Comparison of ENCODE assay signal across 8 mouse cellular contexts in genomic region chr4:134914122-134914863, GRCm38 (mm10). TPM values are rescaled to one million over a fixed set of nuclear protein-coding genes. Genes with fewer than 3 reads are reported as not detected.
DNase-seq lines count a peak whose midpoint lies in the region; ATAC-seq and TF ChIP-seq lines count a peak whose summit lies in the region.

No protein-coding gene starts in this region.

- peak overlapping the region; percentile 93 for H3K27ac ChIP-seq in kidney, postnatal 0 days
- peak overlapping the region; percentile 91 for H3K27ac ChIP-seq in hindbrain, embryonic 12.5 days

- no peaks in the 10 kb centered on the region for H3K27me3 ChIP-seq in kidney, postnatal 0 days (ENCODE audit: insufficient read depth, low read length)
- no peaks in the 10 kb centered on the region for H3K27me3 ChIP-seq in hindbrain, embryonic 12.5 days

- no peaks in the 10 kb centered on the region for H3K4me1 ChIP-seq in kidney, postnatal 0 days (replicated peaks; ENCODE audit: insufficient read depth, low read length)
- H3K4me1 ChIP-seq in hindbrain, embryonic 12.5 days = peaks cover 16% of the 10 kb centered on the region

- H3K4me3 ChIP-seq in kidney, postnatal 0 days (replicated peaks; ENCODE audit: low read depth, low read length) = peak overlapping the region; percentile 77
- H3K4me3 ChIP-seq in hindbrain, embryonic 12.5 days = peak overlapping the region; percentile 92

- under 1% methylated on average over 43 of the region's 43 CpGs for WGBS in kidney, postnatal 0 days
- 2% methylated on average over 40 of the region's 43 CpGs for WGBS in hindbrain, embryonic 12.5 days

- H3K9me3 ChIP-seq in kidney, postnatal 0 days (replicated peaks; ENCODE audit: low read length) = no peaks in the 10 kb centered on the region
- no peaks in the 10 kb centered on the region for H3K9me3 ChIP-seq in hindbrain, embryonic 12.5 days (replicated peaks)

- no peak for TF ChIP-seq CTCF in kidney, postnatal 0 days (IDR thresholded peaks at IDR 0.05; ENCODE audit: low read depth)

- peak overlapping the region; percentile 82 for H3K9ac ChIP-seq in kidney, postnatal 0 days (ENCODE audit: low read depth, low read length)
- H3K9ac ChIP-seq in hindbrain, embryonic 12.5 days = peak overlapping the region; percentile 86

- H3K36me3 ChIP-seq in kidney, postnatal 0 days (ENCODE audit: insufficient read depth, low read length) = peaks cover 6% of the 10 kb centered on the region
- peaks cover 17% of the 10 kb centered on the region for H3K36me3 ChIP-seq in hindbrain, embryonic 12.5 days

- ATAC-seq in kidney, postnatal 0 days (replicated peaks; ENCODE audit: low FRiP score, low read depth) = peak; percentile 50; the same call in 1 of the 2 replicates
- peak; percentile 51 for ATAC-seq in hindbrain, embryonic 12.5 days (ENCODE audit: low FRiP score)
- ATAC-seq in megakaryocyte, adult 5-6 weeks (ENCODE audit: poor library complexity, severe bottlenecking) = peak; percentile 68

- H3K4me2 ChIP-seq in kidney, postnatal 0 days (ENCODE audit: low read length) = peak overlapping the region; percentile 63
- peak overlapping the region; percentile 70 for H3K4me2 ChIP-seq in hindbrain, embryonic 12.5 days (replicated peaks)

- DNase-seq in kidney, postnatal 0 days (ENCODE audit: low spot score) = peak; percentile 39
- no peak for DNase-seq in kidney, postnatal 4 days
- peak; percentile 66 for DNase-seq in brain, adult 2 months (ENCODE audit: low read depth, low spot score)
- DNase-seq in urinary bladder, postnatal 14 days (ENCODE audit: low spot score) = no peak
- DNase-seq in cerebellum, postnatal 25 days = no peak
- no peak for DNase-seq in cerebellum, adult 9-10 months

RNA-seq across cellular contexts. Expression of gene Tmem50a, which starts 0.5 kb away (rescaled TPM):
- 169 and 188 TPM in 2 replicates for polyA plus RNA-seq in kidney, postnatal 0 days (2015; fragmentation: Nextera tagmentation; extraction: Ambion mirVana)
- polyA plus RNA-seq in hindbrain, embryonic 12.5 days (2016; fragmentation: Nextera tagmentation; extraction: Ambion mirVana) = 163 and 169 TPM in 2 replicates
- 292 and 323 TPM in 2 replicates for total RNA-seq in megakaryocyte, adult 5-6 weeks (2015)
- total RNA-seq in megakaryocyte, adult 5-6 weeks (2017) = 338 and 378 TPM in 2 replicates

RNA-seq across cellular contexts. Expression of gene Rsrp1, which starts 9.1 kb away (rescaled TPM):
- polyA plus RNA-seq in kidney, postnatal 0 days (2015; fragmentation: Nextera tagmentation; extraction: Ambion mirVana) = 375 and 409 TPM in 2 replicates
- polyA plus RNA-seq in hindbrain, embryonic 12.5 days (2016; fragmentation: Nextera tagmentation; extraction: Ambion mirVana) = 536 and 591 TPM in 2 replicates
- 680 and 693 TPM in 2 replicates for total RNA-seq in megakaryocyte, adult 5-6 weeks (2015)
- 257 and 330 TPM in 2 replicates for total RNA-seq in megakaryocyte, adult 5-6 weeks (2017)

RNA-seq across cellular contexts. Expression of gene Syf2, which starts 16.4 kb away (rescaled TPM):
- 115 and 120 TPM in 2 replicates for polyA plus RNA-seq in kidney, postnatal 0 days (2015; fragmentation: Nextera tagmentation; extraction: Ambion mirVana)
- polyA plus RNA-seq in hindbrain, embryonic 12.5 days (2016; fragmentation: Nextera tagmentation; extraction: Ambion mirVana) = 77.2 and 80.7 TPM in 2 replicates
- total RNA-seq in megakaryocyte, adult 5-6 weeks (2015) = 81.7 and 89.6 TPM in 2 replicates
- total RNA-seq in megakaryocyte, adult 5-6 weeks (2017) = 286 and 343 TPM in 2 replicates

RNA-seq across cellular contexts. Expression of gene Rhd, which starts 50.0 kb away (rescaled TPM):
- 0.32 and 0.40 TPM in 2 replicates for polyA plus RNA-seq in kidney, postnatal 0 days (2015; fragmentation: Nextera tagmentation; extraction: Ambion mirVana)
- 7.9 and 10.1 TPM in 2 replicates for polyA plus RNA-seq in hindbrain, embryonic 12.5 days (2016; fragmentation: Nextera tagmentation; extraction: Ambion mirVana)
- 2.9 and 6.6 TPM in 2 replicates for total RNA-seq in megakaryocyte, adult 5-6 weeks (2015)
- 4.0 and 14.8 TPM in 2 replicates for total RNA-seq in megakaryocyte, adult 5-6 weeks (2017)

Comparison
In these comparisons a context has a peak if more than half of its experiments do, and no peak if none do; other contexts are left out.
1. DNase-seq: peak in kidney, postnatal 0 days (single experiment) and brain, adult 2 months (single experiment); none in kidney, postnatal 4 days (0 of 2), urinary bladder, postnatal 14 days (single experiment), cerebellum, postnatal 25 days (0 of 2) and cerebellum, adult 9-10 months (single experiment).
2. Peak in every context shown above with its lines, with median percentiles within 50 percentile points of each other: ATAC-seq.